Mouse (Mus musculus) lung, postnatal 0 days (tissue): ENCODE data around the gene Trpv3.

ENCODE experiments used
- CTCF ChIP-seq: IDR thresholded peaks from 2 replicates; pipeline ENCODE4 v1.5.1; 2016; ENCODE audit warnings: antibody characterized with exemption, mild to moderate bottlenecking
- EP300 ChIP-seq: IDR thresholded peaks from 2 replicates; pipeline ENCODE4 v1.6.1; 2016; ENCODE audit warnings: antibody characterized with exemption, mild to moderate bottlenecking, control low read depth

DNA sequence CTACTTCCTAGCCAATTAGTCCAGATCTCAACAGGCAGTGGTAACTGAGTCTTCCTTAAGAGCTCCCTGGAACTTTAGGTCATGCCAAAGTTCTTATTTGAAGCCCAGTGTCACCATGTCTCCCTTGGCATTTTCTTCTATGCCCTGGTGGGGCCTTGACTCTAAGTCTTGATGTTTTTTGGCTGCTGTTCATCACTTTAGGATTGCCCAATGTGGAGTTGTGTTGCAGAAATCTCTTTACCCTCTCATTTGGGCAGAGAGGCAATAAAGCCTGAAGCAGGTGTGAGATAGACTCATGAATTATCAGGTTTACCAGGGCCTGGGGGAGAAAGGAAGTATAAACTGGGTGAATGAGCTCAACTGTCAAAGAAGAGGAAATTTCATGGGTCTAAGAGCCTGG is 8.5 kb upstream of the Trpv3 start:
- TF ChIP-seq CTCF (no peak), EP300 (no peak)
